Mouse (Mus musculus): Measurements from ENCODE around the gene Rsph6a. TPM values are rescaled to one million over a fixed set of nuclear protein-coding genes. Genes with fewer than 3 reads are reported as not detected.

Rsph6a gene
- total and polyA plus RNA-seq, 2 experiments from 2014 or later, result 0.19 to 0.23 TPM

DNA sequence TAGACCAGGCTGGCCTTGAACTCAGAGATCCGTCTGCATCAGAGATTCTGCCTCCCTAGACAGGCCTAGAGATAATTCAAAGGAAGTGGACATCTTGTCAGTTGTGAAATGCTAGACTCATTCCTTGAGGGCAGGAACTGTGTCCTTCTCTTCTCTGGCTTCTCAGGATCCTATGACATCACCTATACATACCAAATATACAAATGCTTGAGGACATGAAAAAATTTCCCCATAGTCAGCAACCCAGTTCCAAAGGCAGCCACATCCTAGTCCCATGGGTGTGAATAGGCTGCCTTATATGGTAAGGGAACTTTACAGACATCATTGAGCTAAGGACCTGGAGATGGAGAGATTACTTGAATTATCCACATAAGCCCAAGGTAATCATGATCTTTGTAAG lies 55.1 kb downstream of the Rsph6a start:
- peaks cover 3% of the 10 kb centered on the region; the same call in 1 of the 2 replicates for H3K36me3 ChIP-seq (ENCODE audit: insufficient read depth)
- H3K9ac ChIP-seq, result no peak overlapping the region
- no peak for TF ChIP-seq CTCF (IDR thresholded peaks at IDR 0.05; ENCODE audit: low read depth)
- no peak overlapping the region for H3K4me3 ChIP-seq (ENCODE audit: low read depth, low read length)
- H3K4me2 ChIP-seq (ENCODE audit: low read depth), result no peak overlapping the region
- no peaks in the 10 kb centered on the region for H3K27me3 ChIP-seq (ENCODE audit: insufficient read depth, low read length)
- no peak overlapping the region for H3K27ac ChIP-seq (ENCODE audit: low read depth, low read length)
- DNase-seq (no peak), ATAC-seq (no peak)
- H3K4me1 ChIP-seq (ENCODE audit: insufficient read depth), result no peaks in the 10 kb centered on the region
- no peaks in the 10 kb centered on the region for H3K9me3 ChIP-seq (ENCODE audit: low read length)
- WGBS, result 81% methylated on average over 1 of the region's 1 CpGs

DNA sequence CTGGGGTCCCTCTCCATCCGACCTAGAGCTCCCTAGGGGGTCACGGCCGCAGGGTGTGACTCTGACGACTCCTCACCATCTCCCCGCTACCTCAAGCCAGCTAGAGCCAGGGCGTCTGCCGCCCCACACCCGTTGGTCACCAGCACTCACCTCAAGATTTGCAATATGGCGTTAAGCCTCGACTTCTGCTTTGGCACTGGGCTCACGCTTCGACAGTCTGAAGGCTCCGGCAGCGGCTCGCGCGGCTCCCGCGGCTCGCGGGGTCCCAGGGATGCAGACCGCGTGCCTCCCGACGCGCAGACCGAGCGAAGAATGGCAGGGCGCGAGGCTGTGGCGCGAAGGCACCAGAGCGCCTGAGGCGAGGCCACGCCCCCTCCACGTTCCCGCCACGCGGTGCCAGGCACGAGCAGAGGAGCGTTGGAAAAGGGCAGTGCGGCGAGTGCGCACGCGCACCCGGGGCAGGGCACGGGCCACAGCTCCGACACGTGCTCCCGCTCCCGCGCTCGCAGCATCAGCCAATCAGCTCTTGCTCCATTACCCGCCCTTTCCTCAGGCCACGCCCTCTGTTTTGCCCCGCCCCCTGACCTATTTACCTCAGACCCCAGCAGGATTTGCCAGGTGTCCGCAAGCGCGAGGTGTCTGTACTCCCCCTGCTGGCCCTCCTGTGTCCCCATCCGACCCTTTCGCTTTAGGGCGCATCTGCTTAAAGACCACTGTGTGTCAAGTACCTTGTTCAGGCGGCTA lies 63.7 kb downstream of the Rsph6a start, which contains the start of gene Gm4969:
Gene Gm4969 (minus strand): TSS at position 341 of the 744 bp plus-strand sequence.
- Histone ChIP-seq H3K4me1 (ENCODE audit: insufficient read depth) (peaks cover 8% of the 10 kb centered on the region; the same call in 1 of the 2 replicates), H3K27me3 (ENCODE audit: insufficient read depth, low read length) (no peaks in the 10 kb centered on the region), H3K9me3 (ENCODE audit: low read length) (no peaks in the 10 kb centered on the region), H3K9ac (peak within 1 kb of the TSS; percentile 47), H3K27ac (ENCODE audit: low read depth, low read length) (0 out of 2 replicates have a peak within 1 kb of the TSS, but pooled peaks have one; percentile 57), H3K36me3 (ENCODE audit: insufficient read depth) (no peaks in the 10 kb centered on the region), H3K4me2 (ENCODE audit: low read depth) (peak within 1 kb of the TSS; percentile 55), H3K4me3 (ENCODE audit: low read depth, low read length) (peak within 1 kb of the TSS; percentile 38)
- ATAC-seq (peak; percentile 58), DNase-seq (peak; percentile 89)
- WGBS, result 23% methylated on average over 62 of the region's 64 CpGs
- no peak; the same call in 1 of the 2 replicates for TF ChIP-seq CTCF (IDR thresholded peaks at IDR 0.05; ENCODE audit: low read depth)

DNA sequence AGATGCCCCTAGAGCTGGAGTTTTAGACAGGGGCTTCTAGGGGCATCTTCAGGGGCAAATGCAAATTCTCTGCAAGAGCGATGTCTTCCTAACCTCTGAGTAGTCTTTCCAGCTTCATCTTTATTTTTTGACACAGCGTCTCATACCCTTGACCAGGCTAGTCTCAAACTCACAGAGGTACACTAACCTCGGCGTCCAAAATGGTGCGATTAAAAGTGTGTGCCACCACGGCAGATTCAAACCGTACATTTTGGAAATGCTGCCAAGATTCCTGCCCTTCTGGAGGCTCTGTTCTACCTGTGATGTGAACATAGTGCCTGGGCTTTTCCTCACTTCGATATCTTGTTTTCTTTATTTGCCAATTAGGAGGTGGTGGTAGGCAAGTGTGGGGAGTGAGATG lies 64.6 kb downstream of the Rsph6a start:
- Histone ChIP-seq H3K36me3 (ENCODE audit: insufficient read depth) (no peaks in the 10 kb centered on the region), H3K9me3 (ENCODE audit: low read length) (no peaks in the 10 kb centered on the region), H3K4me3 (ENCODE audit: low read depth, low read length) (no peak overlapping the region), H3K4me2 (ENCODE audit: low read depth) (no peak overlapping the region), H3K9ac (no peak overlapping the region), H3K27me3 (ENCODE audit: insufficient read depth, low read length) (no peaks in the 10 kb centered on the region), H3K27ac (ENCODE audit: low read depth, low read length) (no peak overlapping the region), H3K4me1 (ENCODE audit: insufficient read depth) (peaks cover 8% of the 10 kb centered on the region; the same call in 1 of the 2 replicates)
- no peak for TF ChIP-seq CTCF (IDR thresholded peaks at IDR 0.05; ENCODE audit: low read depth)
- WGBS, result 91% methylated on average over 8 of the region's 8 CpGs
- DNase-seq (no peak), ATAC-seq (no peak)

DNA sequence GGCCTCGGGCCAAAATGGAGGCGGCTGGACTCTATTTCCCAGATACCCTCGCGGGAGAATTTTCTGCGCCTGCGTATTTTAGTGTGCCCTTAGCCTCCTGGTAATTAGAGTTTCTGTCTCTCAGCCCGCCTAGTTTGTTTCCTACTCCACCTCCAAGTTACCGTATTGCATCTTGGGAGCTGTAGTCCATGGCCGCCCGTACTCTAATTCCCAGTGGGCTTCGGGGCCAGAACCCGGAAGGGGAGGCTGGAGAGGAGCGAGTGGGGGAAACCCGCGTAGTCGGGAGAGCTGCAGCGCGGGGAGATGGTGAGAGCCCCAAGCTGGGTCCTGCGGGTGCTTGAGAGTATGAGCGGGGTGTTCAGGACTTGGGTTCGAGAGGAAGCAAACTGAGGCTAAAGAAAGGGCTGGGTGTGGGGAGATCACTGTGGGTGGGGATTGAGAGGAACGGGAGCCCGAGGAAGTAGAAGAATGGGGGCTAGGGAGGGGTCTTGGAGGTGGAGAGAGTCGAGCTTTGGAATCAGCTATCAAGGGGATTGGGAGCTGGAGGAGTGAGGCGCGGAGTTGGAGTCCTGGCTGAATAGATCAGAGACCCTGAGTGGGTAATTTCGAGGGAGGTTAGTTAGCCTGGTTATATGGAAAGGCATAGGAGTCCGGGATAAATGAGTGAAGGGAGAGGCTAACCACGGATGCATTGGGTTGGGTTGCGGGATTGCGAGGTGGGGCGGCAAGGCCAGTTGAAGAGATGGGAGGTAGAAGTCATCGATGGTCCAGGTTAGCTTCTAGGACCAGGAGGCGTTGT lies 65.3 kb downstream of the Rsph6a start, which contains the start of gene Fbxo46:
Gene Fbxo46 (plus strand): TSS at position 229 of the 799 bp plus-strand sequence.
- 4% methylated on average over 34 of the region's 34 CpGs for WGBS
- H3K36me3 ChIP-seq (ENCODE audit: insufficient read depth), result no peaks in the 10 kb centered on the region
- H3K9ac ChIP-seq, result peak within 1 kb of the TSS; percentile 75
- H3K27ac ChIP-seq (ENCODE audit: low read depth, low read length), result peak within 1 kb of the TSS; percentile 78
- H3K9me3 ChIP-seq (ENCODE audit: low read length), result no peaks in the 10 kb centered on the region
- H3K4me2 ChIP-seq (ENCODE audit: low read depth), result peak within 1 kb of the TSS; percentile 73
- H3K4me1 ChIP-seq (ENCODE audit: insufficient read depth), result peaks cover 8% of the 10 kb centered on the region; the same call in 1 of the 2 replicates
- H3K27me3 ChIP-seq (ENCODE audit: insufficient read depth, low read length), result no peaks in the 10 kb centered on the region
- peak; percentile 97 for ATAC-seq
- DNase-seq, result peak; percentile 98
- TF ChIP-seq CTCF (IDR thresholded peaks at IDR 0.05; ENCODE audit: low read depth), result no peak
- H3K4me3 ChIP-seq (ENCODE audit: low read depth, low read length), result peak within 1 kb of the TSS; percentile 75

DNA sequence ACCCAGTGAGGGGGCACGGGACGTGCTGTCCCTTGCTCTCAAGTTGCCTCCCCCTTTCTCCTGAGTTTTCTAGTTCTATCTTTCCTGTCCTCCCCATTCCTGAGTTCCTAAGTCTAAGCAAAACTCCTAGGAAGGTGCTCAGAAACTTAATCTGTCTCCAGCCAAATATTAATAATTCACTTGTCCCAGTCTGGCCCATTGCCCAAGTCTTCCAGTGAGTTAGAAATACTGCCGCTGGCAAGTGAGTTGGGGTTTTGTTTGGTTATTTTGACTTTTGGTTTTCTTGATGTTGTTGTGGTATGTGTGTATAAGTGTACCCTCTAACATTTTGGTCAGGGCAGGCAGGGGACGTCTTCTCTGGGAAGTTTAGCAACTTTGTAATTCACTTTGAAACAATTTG lies 67.2 kb downstream of the Rsph6a start:
- H3K27me3 ChIP-seq (ENCODE audit: insufficient read depth, low read length), result no peaks in the 10 kb centered on the region
- no peak overlapping the region for H3K27ac ChIP-seq (ENCODE audit: low read depth, low read length)
- DNase-seq (no peak), ATAC-seq (no peak)
- peaks cover 8% of the 10 kb centered on the region; the same call in 1 of the 2 replicates for H3K4me1 ChIP-seq (ENCODE audit: insufficient read depth)
- peaks cover under 1% of the 10 kb centered on the region; the same call in 1 of the 2 replicates for H3K36me3 ChIP-seq (ENCODE audit: insufficient read depth)
- no peak for TF ChIP-seq CTCF (IDR thresholded peaks at IDR 0.05; ENCODE audit: low read depth)
- no peak overlapping the region for H3K4me2 ChIP-seq (ENCODE audit: low read depth)
- no peaks in the 10 kb centered on the region for H3K9me3 ChIP-seq (ENCODE audit: low read length)
- WGBS, result 83% methylated on average over 4 of the region's 4 CpGs
- no peak overlapping the region for H3K4me3 ChIP-seq (ENCODE audit: low read depth, low read length)
- no peak overlapping the region for H3K9ac ChIP-seq

Small RNA genes within 50 kb of the gene (microRNA-seq; reads per million reads assigned to microRNA genes)
- gene Mir3100, result 0.12 to 0.39 reads per million in 2 experiments

Other genes with a start within 250 kb of the Rsph6a start
- not detected in 2 replicates for gene Psg17, start 233.1 kb upstream of the Rsph6a start, total RNA-seq (2014; rRNA removed)
- not detected in 2 replicates for gene Psg17, start 233.1 kb upstream of the Rsph6a start, polyA plus RNA-seq (2015; fragmentation: Nextera tagmentation; extraction: Ambion mirVana)
- 0.95 and 2.1 TPM in 2 replicates for gene Mill2, start 214.7 kb upstream of the Rsph6a start, total RNA-seq (2014; rRNA removed)
- gene Mill2, start 214.7 kb upstream of the Rsph6a start, polyA plus RNA-seq (2015; fragmentation: Nextera tagmentation; extraction: Ambion mirVana), result 0.53 and 0.54 TPM in 2 replicates
- gene Pglyrp1, start 183.4 kb upstream of the Rsph6a start, total RNA-seq (2014; rRNA removed), result 13.8 and 14.9 TPM in 2 replicates
- 26.9 and 27.0 TPM in 2 replicates for gene Pglyrp1, start 183.4 kb upstream of the Rsph6a start, polyA plus RNA-seq (2015; fragmentation: Nextera tagmentation; extraction: Ambion mirVana)
- 12.8 and 17.2 TPM in 2 replicates for gene Ccdc61, start 144.3 kb upstream of the Rsph6a start, total RNA-seq (2014; rRNA removed)
- gene Ccdc61, start 144.3 kb upstream of the Rsph6a start, polyA plus RNA-seq (2015; fragmentation: Nextera tagmentation; extraction: Ambion mirVana), result 21.6 and 23.2 TPM in 2 replicates
- 15.4 and 19.5 TPM in 2 replicates for gene Nova2, start 128.8 kb upstream of the Rsph6a start, total RNA-seq (2014; rRNA removed)
- gene Nova2, start 128.8 kb upstream of the Rsph6a start, polyA plus RNA-seq (2015; fragmentation: Nextera tagmentation; extraction: Ambion mirVana), result 7.2 and 11.4 TPM in 2 replicates
- 1.5 and 2.0 TPM in 2 replicates for gene Nanos2, start 67.3 kb upstream of the Rsph6a start, total RNA-seq (2014; rRNA removed)
- gene Nanos2, start 67.3 kb upstream of the Rsph6a start, polyA plus RNA-seq (2015; fragmentation: Nextera tagmentation; extraction: Ambion mirVana), result 0.49 and 0.76 TPM in 2 replicates
- gene Mypop, start 63.4 kb upstream of the Rsph6a start, total RNA-seq (2014; rRNA removed), result 12.3 and 13.9 TPM in 2 replicates
- 3.8 and 4.3 TPM in 2 replicates for gene Mypop, start 63.4 kb upstream of the Rsph6a start, polyA plus RNA-seq (2015; fragmentation: Nextera tagmentation; extraction: Ambion mirVana)
- 101 and 129 TPM in 2 replicates for gene Irf2bp1, start 50.6 kb upstream of the Rsph6a start, total RNA-seq (2014; rRNA removed)
- 27.0 and 27.2 TPM in 2 replicates for gene Irf2bp1, start 50.6 kb upstream of the Rsph6a start, polyA plus RNA-seq (2015; fragmentation: Nextera tagmentation; extraction: Ambion mirVana)
- gene Foxa3, start 31.2 kb upstream of the Rsph6a start, total RNA-seq (2014; rRNA removed), result not detected in 2 replicates
- gene Foxa3, start 31.2 kb upstream of the Rsph6a start, polyA plus RNA-seq (2015; fragmentation: Nextera tagmentation; extraction: Ambion mirVana), result not detected in 2 replicates
- 70.3 and 73.8 TPM in 2 replicates for gene Sympk, start 30.3 kb upstream of the Rsph6a start, total RNA-seq (2014; rRNA removed)
- 16.6 and 20.0 TPM in 2 replicates for gene Sympk, start 30.3 kb upstream of the Rsph6a start, polyA plus RNA-seq (2015; fragmentation: Nextera tagmentation; extraction: Ambion mirVana)
- 96.5 and 122 TPM in 2 replicates for gene Dmwd, start 21.5 kb downstream of the Rsph6a start, total RNA-seq (2014; rRNA removed)
- gene Dmwd, start 21.5 kb downstream of the Rsph6a start, polyA plus RNA-seq (2015; fragmentation: Nextera tagmentation; extraction: Ambion mirVana), result 43.6 and 43.8 TPM in 2 replicates
- 16.2 and 20.8 TPM in 2 replicates for gene Dmpk, start 29.2 kb downstream of the Rsph6a start, total RNA-seq (2014; rRNA removed)
- gene Dmpk, start 29.2 kb downstream of the Rsph6a start, polyA plus RNA-seq (2015; fragmentation: Nextera tagmentation; extraction: Ambion mirVana), result 2.2 and 3.0 TPM in 2 replicates
- gene Six5, start 39.9 kb downstream of the Rsph6a start, total RNA-seq (2014; rRNA removed), result 3.0 and 4.1 TPM in 2 replicates
- gene Six5, start 39.9 kb downstream of the Rsph6a start, polyA plus RNA-seq (2015; fragmentation: Nextera tagmentation; extraction: Ambion mirVana), result 0.97 and 1.0 TPM in 2 replicates
- gene Gm4969, start 63.7 kb downstream of the Rsph6a start, total RNA-seq (2014; rRNA removed), result 5.3 and 8.9 TPM in 2 replicates
- gene Gm4969, start 63.7 kb downstream of the Rsph6a start, polyA plus RNA-seq (2015; fragmentation: Nextera tagmentation; extraction: Ambion mirVana), result 8.3 and 10.6 TPM in 2 replicates
- 19.8 and 22.8 TPM in 2 replicates for gene Fbxo46, start 65.2 kb downstream of the Rsph6a start, total RNA-seq (2014; rRNA removed)
- 8.4 and 11.9 TPM in 2 replicates for gene Fbxo46, start 65.2 kb downstream of the Rsph6a start, polyA plus RNA-seq (2015; fragmentation: Nextera tagmentation; extraction: Ambion mirVana)
- 12.3 and 14.4 TPM in 2 replicates for gene Qpctl, start 94.6 kb downstream of the Rsph6a start, total RNA-seq (2014; rRNA removed)
- 19.8 and 23.3 TPM in 2 replicates for gene Qpctl, start 94.6 kb downstream of the Rsph6a start, polyA plus RNA-seq (2015; fragmentation: Nextera tagmentation; extraction: Ambion mirVana)
- gene Snrpd2, start 95.0 kb downstream of the Rsph6a start, total RNA-seq (2014; rRNA removed), result 50.0 and 88.1 TPM in 2 replicates
- gene Snrpd2, start 95.0 kb downstream of the Rsph6a start, polyA plus RNA-seq (2015; fragmentation: Nextera tagmentation; extraction: Ambion mirVana), result 124 and 172 TPM in 2 replicates
- 16.9 and 20.2 TPM in 2 replicates for gene Gipr, start 111.4 kb downstream of the Rsph6a start, total RNA-seq (2014; rRNA removed)
- gene Gipr, start 111.4 kb downstream of the Rsph6a start, polyA plus RNA-seq (2015; fragmentation: Nextera tagmentation; extraction: Ambion mirVana), result 5.3 and 8.0 TPM in 2 replicates
- gene Eml2, start 121.7 kb downstream of the Rsph6a start, total RNA-seq (2014; rRNA removed), result 63.6 and 64.8 TPM in 2 replicates
- gene Eml2, start 121.7 kb downstream of the Rsph6a start, polyA plus RNA-seq (2015; fragmentation: Nextera tagmentation; extraction: Ambion mirVana), result 7.9 and 9.9 TPM in 2 replicates
- 2.2 and 2.5 TPM in 2 replicates for gene Gpr4, start 157.8 kb downstream of the Rsph6a start, total RNA-seq (2014; rRNA removed)
- gene Gpr4, start 157.8 kb downstream of the Rsph6a start, polyA plus RNA-seq (2015; fragmentation: Nextera tagmentation; extraction: Ambion mirVana), result 5.9 and 6.0 TPM in 2 replicates
- 32.2 and 34.4 TPM in 2 replicates for gene Opa3, start 173.6 kb downstream of the Rsph6a start, total RNA-seq (2014; rRNA removed)
- gene Opa3, start 173.6 kb downstream of the Rsph6a start, polyA plus RNA-seq (2015; fragmentation: Nextera tagmentation; extraction: Ambion mirVana), result 35.1 and 35.8 TPM in 2 replicates
- gene Vasp, start 217.1 kb downstream of the Rsph6a start, total RNA-seq (2014; rRNA removed), result 40.6 and 45.9 TPM in 2 replicates
- gene Vasp, start 217.1 kb downstream of the Rsph6a start, polyA plus RNA-seq (2015; fragmentation: Nextera tagmentation; extraction: Ambion mirVana), result 30.0 and 30.6 TPM in 2 replicates
- gene Ppm1n, start 225.4 kb downstream of the Rsph6a start, total RNA-seq (2014; rRNA removed), result 2.3 and 3.2 TPM in 2 replicates
- 0.69 and 1.1 TPM in 2 replicates for gene Ppm1n, start 225.4 kb downstream of the Rsph6a start, polyA plus RNA-seq (2015; fragmentation: Nextera tagmentation; extraction: Ambion mirVana)
- gene Rtn2, start 227.9 kb downstream of the Rsph6a start, total RNA-seq (2014; rRNA removed), result 154 and 163 TPM in 2 replicates
- gene Rtn2, start 227.9 kb downstream of the Rsph6a start, polyA plus RNA-seq (2015; fragmentation: Nextera tagmentation; extraction: Ambion mirVana), result 126 and 136 TPM in 2 replicates

Data from forebrain, postnatal 0 days (tissue).